Mouse (Mus musculus) forelimb bud, embryonic 11.5 days (tissue): ENCODE results near the gene Tec.

Source experiments
- DNase-seq: peaks from one replicate; pipeline ENCODE4 v3.0.0-alpha.2; 2012; ENCODE audit warnings: low read depth, low spot score

Gene Tec

DNA sequence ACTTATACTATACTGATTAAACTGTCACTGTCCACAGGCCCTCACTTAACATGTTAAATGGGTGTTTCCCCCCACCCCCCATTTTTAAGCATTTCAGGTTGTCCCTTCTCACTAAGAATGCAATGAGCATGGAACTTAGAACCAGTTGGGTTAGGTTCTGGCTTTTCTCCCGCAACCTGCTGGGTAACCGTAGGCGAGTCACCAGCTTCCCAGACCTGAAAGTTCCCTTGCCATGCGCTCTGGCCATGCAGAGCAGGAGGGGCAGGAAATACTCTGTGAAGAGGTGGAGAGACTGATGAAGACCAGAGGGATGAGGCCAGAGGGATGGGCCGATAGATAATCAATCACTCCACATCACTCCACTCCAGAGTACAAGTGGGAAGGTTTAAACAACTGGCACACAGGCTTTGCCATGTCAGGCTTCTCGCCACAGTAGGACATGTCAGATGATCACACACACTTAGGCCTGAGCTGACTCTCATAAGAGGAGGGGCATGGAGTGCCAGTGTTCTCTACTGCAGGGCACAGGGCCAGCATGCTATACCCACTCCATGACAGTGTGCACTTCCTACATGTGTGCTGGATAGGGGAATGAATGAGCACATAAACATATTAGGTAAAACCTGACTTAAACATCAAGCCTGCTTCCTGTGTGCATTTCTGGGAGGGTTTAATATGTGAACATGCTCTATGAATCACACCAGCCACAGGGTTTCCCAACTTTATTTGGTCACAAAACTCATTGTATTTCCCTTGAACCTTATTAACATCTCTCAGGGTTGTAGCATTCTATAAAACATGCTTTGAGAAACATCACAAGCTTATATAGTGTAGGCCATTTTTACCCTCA is 13.9 kb downstream of the Tec start:
- no peak for DNase-seq

- DNase-seq, result no peak
Measured at GRCm38 (mm10) chr5:72853365-72853764, 14.9 kb downstream of the Tec start.

- DNase-seq, result no peak
Measured at GRCm38 (mm10) chr5:72852301-72852995, 15.8 kb downstream of the Tec start.

DNA sequence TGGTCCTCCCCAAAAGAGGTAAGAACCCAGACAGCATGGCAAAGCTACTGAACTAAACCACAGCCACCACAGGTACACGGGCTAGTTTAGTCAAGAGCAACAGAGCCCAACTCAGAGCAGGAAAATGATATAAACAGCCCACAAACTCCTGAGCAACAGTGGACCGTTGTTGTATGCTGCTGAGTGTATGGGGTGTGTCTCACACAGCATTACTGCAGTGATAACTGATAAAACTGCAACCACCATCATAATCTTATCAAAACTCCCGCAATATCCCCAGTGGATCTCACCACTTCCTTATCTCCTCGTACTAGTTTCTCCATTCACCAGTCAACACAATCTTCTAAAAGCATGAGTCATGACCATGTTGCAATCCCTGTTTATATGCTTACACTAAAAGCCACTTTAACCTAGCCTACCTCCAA is 16.6 kb downstream of the Tec start:
- DNase-seq, result no peak

DNA sequence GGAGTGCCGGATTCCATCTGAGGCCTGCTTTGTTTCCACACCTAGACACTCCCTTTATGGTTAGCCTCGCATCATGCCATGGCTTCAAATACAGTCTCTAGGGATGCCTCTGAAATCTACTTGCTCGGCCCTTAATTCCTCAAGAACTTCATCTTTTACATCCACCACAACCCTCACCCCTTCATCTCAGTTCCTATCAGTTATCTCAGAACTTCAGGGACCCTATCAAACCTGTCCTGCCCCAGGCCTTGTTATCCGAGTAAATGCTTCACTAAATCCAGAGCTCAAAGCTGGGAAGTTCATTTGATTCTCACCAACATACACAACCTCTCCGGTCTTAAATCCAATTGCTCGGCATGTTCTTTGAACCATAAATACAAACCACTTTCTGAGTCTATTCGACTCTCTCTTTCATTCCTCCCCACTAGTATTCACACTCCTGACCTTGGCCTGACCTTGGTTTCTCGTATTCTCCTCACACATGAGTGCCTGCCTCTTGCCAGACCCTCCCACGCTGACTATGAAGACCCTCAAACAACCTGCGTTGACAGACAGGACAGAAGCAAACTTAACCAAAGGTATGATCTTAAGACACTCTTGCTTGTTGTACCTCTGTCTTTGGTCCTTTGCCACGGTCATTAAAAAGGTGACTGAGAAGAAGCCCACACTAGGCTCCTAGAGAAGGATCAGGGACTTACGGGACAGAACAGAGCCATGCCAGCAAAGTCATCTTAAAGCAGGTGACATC is 17.2 kb downstream of the Tec start:
- DNase-seq, result no peak

DNA sequence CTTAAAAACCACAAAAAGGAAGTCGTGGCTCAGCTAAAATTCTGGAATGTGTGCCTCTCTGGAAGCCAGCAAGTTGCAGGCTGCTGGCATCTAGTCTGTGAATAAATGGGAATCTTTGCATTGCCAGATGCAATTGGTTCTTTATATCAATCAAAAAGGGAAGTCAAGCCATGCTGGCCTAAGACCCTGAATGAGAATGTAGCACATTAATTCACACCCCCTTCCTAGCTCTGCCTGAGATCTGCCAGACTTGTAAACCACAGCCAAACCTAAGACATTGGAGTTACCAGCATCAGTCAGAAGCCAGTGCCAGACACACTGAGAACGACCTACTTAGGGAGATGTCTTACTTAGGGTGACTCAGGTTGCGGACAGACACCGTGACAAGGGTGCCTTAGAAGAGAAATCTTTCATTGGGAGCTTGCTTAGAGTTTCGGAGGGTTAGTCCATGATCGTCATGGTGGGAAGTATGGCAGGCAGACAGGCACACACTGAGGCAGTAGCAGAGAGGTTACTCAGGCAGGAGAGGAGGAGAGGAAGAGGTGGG is 19.3 kb downstream of the Tec start:
- DNase-seq, result no peak

GRCm38 (mm10) chr5:72846712-72847111 is 21.6 kb downstream of the Tec start:
- DNase-seq, result no peak

GRCm38 (mm10) chr5:72845928-72846630 is 22.2 kb downstream of the Tec start:
- DNase-seq, result no peak

DNA sequence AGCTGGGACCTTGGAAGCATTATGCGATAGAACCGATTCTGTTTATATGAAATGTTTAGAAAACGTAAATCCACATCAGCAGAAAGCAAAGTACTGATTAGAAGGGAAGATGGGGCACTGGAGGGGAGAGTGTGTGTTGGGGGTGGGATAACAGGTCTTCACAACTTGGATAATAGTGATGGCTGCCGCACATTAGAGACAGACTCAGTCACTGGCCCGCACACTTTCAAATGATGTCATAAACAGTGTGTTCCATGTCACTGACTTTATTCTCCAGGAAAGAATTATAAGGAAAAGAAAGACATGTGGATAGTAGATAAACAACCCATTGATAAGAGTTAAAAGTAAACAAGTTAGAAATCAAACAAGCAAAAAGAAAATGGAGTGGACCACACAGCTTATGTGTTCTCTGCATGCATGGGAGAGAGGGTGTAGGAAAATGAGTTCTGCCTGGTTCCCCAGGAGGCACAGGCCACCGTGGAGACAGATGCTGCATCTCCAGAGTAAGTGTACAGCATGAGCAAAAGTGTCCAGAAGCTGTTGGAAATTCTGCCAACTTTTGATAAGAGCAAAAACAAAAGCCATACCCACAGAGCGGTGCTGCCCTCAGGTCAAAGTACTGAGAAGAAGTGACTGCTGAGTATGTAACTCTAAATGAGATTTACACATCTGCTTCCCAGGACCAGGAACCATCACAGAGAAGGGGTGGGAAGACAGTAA is 23.3 kb downstream of the Tec start:
- DNase-seq, result no peak

DNA sequence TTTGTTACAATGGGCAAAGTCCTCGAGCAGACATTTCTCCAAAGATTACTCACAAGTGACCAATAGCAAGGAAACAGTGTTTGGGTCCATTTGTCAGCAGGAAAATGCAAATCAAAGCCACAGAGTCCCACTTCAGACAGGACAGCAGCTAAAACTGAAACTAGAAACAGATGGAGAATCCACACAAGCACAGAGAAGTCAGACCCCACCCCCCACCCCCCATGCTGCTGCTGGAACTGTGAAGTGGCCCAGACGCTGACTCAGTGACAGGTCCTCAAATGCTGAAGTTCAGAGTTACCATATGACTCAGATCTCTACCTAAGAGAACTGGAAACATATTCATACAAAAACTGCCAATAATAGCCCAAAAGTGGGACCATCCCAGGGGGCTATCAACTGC is 24.0 kb downstream of the Tec start:
- no peak for DNase-seq

GRCm38 (mm10) chr5:72839655-72840054 is 28.6 kb downstream of the Tec start:
- DNase-seq, result no peak

- no peak for DNase-seq
Measured at GRCm38 (mm10) chr5:72838976-72839375, 29.3 kb downstream of the Tec start.

- DNase-seq, result no peak
Measured at GRCm38 (mm10) chr5:72835656-72836055, 32.6 kb downstream of the Tec start.

GRCm38 (mm10) chr5:72832904-72833765 is 35.1 kb downstream of the Tec start:
- no peak for DNase-seq

- no peak for DNase-seq
Measured at GRCm38 (mm10) chr5:72832191-72832590, 36.1 kb downstream of the Tec start.

DNA sequence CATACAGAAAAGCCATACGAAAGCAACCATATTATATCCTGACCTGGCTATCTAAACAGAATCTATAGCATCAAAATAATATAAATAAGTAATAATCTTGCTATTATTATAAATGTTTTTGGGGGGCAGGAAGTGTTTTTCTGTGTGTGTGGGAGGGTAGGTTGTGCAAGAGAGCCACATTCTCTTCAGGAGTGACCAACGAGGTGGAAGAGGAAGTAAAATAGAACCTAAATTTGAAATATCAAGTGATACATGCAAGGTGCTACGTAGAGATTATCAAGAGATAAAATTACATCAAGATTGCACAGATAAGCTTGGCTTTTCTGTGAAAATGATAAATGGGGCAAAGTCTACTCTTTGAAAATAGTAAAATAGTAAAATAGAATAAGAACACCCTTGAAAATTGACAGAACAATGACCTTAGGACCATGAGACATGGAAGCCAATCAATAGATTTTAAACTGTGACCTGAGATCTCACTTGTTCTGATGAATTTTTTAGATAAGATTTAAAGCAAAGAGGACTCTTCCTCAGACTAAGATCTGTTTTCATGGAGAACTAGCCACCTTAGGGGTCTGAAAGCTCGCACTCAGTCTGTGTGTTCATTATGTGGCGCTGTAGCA is 37.2 kb downstream of the Tec start:
- DNase-seq, result no peak

GRCm38 (mm10) chr5:72829506-72830067 is 38.7 kb downstream of the Tec start:
- DNase-seq, result no peak

- no peak for DNase-seq
Measured at GRCm38 (mm10) chr5:72828401-72828800, 39.9 kb downstream of the Tec start.

DNA sequence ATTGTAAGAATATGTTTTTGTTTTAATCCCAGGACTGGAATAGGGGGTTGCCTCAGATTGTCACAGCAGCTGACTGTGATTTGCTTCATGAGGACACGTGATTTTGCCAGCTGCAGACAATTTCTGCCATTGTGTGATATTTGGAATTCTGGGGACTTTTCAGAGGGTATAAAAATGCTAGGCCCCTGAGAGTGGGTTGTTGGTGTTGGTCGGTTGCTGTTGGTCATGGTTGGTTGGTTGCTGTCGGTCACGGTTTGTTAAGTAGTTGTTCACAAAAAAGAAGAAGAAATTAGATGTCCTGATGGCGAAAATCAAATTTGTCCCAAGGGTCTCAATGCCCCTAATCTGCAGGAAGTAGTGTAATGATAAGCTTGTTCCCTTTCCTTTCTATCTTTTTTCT is 40.8 kb downstream of the Tec start:
- DNase-seq, result no peak
